Mouse (Mus musculus) kidney, adult 11 months (tissue): ENCODE data around the gene Svs1.

Experiments used
- DNase-seq: peaks from one replicate; pipeline ENCODE4 v3.0.0; 2022

Gene Svs1

DNA sequence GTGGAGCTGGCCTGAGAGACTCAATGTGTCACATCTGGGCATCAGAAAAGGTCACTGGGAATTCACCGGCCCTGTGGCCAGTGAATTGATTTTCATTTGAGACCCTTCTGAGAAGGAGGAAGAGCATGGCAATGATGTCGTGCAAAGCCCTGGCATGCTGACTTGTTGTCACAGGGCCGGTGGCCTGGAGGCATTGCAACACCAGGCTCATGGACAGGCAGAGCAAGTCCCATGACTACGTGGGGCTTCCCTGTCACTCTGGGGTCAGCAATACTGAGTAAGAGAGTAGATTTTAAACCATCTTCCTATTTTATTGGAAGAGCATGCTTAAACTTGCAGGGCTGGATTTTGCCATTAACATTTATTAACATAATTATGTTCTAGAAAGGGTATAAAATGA is 26.4 kb downstream of the Svs1 start:
- no peak for DNase-seq

DNA sequence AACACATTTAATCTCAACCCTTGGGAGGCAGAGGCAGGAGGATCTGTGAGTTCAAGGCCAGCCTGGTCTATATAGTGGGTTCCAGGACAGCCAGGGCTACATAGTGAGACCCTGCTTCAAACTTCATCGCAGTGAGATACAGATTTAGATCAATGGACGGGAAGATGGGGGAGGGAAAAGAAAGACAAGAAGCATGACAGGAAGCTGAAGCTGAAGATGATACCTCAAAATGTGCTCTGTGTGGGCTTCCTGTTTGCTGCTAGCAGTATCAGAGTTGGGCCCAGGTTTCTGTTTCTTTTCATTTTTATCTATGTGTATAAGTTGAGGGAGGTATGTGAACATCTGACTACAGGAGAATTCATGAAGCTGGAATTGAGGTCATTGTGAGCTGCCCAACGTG is 26.8 kb downstream of the Svs1 start:
- DNase-seq: no peak

DNA sequence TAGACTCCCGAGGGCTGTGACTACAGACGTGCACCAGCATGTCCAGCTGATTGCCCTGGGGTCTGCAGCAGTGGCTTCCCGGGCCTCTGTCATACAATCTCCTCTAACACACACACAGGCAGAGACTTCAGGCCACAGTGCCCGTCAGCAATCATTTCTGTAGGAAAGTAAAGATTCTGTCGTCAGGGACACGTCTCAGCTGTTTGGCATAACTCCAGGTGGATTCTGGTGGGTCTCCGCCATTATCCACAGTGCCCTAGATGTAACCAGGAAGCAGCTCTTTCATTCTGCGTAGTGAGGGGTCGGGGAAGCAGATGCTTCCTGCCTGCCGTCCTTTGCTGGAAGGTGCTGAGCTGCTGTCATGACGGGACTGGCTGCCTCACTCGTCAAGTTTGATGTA is 30.5 kb downstream of the Svs1 start:
- DNase-seq: no peak

DNA sequence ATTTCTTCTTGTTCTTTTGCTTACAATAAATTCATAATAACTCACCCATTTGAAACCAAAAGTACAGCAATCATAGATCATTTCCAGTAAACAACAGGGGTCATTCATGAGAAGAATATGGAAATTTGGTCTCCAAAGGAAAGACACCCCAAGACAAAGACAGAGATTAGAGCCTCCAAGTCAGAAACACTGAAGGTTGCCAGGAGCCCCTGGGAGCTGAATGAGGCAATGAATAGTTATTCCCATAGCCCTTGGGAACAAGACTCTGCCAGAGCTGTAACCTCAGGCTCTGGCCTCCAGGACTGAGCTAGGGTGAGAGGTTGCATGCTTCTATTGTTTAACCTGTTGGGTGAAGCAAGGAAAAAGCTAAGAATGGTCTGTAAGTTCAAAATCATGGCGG is 32.7 kb downstream of the Svs1 start:
- DNase-seq: no peak

DNA sequence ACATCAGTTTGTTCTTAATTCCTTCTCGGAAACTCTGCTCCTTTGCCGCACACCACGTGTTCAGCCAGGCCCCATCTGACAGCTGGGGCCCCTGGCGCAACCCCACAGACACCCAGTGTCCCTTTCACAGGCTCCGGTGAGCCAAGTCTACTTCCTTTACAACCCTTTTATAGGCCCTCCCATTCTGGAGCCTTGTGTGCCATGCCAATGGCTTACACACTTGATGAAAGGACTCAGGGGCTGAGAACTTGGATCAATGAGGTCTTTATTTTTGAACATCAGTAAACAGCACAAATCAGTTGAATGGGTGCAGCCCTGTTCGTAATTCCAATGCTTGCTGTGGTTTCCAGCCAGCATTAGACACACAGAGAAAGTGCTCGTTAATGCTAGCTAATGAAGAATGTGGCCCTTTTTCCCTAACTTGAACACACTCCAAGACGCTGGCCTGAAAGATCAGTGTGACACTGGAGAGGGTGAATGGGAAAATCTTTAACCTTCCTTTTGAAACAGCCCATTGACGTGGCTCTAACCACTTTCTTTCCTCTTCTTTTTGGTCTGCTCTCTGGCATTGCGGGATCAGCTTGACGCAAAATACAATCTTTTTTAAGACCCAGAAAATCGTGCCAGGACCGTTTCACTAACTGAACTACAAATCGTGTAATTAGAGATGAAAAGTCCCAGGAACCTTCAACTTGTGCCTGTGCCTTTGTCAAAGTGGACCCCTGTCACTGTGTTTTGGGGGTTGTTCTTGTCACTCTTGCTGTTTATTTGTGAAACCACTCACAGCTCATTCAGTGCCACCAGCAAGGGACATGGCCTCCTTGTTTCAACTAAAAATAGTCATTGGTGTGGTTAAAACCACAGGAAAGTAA is 34.7 kb downstream of the Svs1 start:
- DNase-seq: no peak

DNA sequence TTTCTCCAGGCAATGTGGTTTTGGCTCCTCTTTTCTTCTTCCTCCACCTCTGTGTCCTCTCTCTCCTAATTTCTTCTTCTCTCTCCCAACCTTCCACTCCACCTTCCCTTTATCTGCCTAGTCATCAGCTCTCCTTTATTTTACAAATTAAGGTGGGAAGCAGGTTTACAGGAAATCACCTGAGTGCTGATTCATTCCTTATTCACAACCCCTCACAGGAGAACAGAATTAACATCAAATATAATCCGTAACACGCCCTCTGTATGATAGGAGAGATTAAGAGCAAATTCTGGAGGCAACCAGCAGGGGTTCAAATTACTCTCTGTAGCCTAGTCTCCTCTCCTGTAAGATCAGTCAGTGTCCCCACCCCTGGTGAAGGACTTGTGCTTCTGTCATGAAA is 35.7 kb downstream of the Svs1 start:
- DNase-seq: no peak

DNA sequence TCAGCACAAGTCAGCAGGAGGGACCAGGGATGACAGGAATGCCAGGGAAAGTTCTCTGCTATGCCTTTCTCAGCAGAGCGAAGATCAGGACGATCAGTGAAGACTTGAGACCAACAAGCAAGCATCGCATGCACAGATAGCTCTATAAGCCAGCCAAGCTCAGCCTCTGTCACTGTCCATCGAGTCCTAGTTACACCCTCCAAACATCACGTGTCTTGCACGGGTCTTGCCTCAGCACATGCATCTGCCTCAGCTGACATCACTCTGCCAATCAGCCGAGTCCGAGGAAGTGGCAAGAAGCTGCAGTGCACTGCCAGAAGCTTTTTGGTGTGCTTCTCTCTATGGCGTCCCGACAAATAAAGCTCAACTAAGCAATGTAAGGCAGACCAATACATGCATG is 36.7 kb downstream of the Svs1 start:
- DNase-seq: no peak

DNA sequence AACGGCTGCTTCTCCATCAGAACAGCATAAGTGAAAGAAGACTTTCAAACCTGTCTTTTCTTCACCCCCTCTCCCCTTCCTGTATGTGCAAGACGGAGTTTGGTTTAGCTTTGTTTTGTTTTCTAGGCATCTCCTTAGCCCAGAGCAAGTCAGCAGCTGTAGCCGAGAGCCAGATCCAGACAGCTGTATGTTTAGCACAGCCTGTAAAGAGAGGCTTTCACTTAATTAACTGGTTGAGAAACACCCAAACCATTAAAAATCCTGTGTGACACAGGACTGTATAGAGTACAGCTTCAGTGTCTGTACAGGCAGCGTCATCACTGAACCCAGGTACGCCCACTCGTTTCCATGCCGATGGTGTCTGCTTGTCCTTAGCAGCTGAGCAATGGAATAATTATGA is 38.6 kb downstream of the Svs1 start:
- no peak for DNase-seq

DNA sequence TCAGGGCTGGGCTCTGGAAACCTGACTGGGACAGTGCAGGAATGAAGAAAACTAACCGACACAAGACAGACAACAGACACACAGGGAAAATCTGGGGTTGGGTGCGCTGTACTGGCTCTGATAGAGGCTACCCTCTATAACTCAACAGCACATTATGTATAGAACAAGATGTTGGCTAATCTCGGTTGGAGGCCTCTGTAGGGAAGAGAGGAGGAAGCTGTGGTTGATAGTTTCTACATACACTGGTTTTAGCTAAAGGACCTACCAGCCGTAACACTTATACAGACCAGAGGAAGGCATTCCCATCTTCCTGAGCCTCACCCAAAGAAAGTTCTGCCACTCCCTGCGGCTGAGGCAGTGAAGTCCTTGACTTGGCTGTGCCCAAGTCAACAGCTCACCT is 39.8 kb downstream of the Svs1 start:
- DNase-seq: no peak

DNA sequence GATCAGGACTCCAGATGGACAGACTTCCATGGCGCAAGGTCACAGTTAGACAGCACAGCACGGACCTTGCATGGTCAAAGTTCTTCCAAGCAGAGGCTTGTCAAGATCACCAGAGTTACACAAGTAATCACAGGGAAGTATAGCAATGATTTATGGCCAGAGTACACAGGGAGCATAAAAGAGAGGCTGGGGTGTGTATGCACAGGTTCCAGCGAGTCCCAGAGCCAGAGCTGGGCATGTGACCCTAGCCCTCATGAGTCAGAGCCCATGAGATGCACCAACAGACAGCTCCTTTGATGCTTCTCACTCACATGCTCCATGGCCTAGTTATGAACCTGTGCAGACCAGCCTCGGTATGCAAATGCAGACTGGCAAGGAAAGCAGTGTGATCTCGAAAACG is 41.4 kb downstream of the Svs1 start:
- no peak for DNase-seq

DNA sequence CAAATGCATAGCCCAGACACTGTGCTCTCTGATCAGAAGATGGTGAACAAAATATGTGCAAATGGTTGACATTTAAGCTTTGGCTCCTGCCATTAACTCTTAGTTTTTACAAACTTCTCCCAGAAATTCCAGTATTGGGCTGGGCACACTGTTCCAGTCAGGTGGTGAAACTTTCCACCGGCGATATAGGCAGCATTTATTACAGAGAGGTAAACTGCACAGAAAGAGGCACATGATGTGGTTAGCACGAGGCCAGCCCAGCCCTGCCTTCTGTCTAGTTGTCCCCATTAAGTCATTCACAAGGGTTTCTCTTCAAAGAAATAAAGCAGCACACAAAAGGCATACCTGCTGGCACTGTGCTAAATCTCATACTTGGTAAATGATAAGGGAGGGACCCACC is 42.0 kb downstream of the Svs1 start:
- no peak for DNase-seq

DNA sequence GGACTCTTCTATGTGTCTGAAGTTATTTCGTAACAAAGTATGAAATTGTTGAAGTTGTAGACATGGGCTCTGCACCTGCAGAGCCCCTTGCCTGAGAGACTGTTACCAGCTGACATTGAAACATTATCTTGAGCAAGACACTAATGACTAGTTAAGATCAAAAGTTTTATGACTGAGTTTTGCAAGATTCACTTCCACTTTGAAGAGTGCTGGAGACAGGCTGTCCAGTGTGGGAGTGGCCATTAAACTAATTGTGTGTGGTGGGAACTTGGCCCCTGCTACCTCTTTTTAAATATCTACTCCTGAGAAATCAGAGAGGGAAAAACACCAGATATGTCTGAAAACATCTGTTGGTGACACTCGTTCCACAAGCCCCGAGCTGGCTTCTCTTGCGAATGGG is 44.6 kb downstream of the Svs1 start:
- DNase-seq: no peak

DNA sequence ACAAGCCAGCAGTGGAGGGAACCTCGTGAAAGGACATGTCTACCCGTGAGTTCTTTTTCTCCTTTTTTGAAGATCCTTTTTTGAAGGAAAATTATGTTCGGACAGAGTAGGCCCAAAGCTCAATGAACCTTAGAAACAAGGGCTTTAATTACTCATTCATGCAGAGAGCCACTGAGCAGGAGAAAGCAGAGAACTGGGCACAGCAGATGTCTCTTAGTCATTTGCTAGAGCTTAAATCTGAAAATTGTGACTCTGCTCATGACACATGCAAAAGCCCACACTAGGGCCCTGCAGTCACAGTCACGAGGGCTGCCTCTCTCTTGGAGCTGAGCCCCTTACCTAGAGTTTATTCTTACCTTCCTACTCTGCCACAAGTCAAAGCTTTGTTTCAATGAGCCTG is 46.1 kb downstream of the Svs1 start:
- no peak for DNase-seq

DNA sequence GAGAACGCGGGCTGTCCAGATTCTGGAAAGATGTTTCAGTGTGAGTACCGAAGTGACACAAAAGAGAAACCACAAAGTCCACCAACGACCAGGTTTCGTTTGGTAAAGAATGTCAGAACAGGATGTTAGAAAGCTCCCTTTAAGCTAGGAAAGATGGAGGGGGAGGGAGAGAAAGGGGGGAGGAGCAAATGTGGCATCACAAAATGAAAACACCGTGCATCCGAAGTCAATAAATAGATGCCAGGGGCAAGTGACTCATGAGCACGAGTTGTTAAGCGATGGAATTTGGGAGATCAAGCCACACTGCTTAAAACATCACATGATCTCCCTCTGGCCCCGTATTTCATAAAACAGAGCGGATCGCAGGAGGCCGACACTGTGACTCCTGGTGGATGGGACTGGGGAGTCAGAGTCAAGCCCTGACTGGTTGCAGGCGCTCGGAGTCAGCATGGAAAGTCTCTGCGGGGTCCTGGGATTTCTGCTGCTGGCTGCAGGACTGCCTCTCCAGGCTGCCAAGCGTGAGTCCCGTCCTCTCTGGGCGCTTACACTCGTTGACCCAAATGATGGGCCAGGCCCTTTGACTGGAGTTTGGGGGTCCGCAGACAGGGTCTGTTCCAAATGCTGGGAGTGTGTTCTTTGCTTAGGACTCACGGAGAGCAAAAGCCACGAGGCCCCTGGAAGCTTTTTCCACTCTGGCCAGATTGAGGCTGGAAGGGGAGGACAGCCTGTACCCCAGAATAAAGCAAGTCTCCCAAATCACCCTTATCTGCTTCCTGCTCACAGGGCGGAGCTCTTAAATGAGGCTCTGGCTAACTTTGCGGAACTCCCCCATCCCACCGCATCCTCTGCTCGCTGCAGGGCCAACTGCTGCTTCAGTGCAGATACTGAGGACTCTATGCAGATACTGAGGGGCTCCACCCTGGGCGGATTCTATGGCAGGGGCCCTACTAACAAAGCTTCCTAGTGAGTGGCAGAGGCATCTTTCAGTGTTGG is 49.9 kb downstream of the Svs1 start, which contains the start of gene Gpnmb:
Gene Gpnmb, plus strand, starts transcription at position 272 of the 993 bp plus-strand sequence.
- DNase-seq: no peak

DNA sequence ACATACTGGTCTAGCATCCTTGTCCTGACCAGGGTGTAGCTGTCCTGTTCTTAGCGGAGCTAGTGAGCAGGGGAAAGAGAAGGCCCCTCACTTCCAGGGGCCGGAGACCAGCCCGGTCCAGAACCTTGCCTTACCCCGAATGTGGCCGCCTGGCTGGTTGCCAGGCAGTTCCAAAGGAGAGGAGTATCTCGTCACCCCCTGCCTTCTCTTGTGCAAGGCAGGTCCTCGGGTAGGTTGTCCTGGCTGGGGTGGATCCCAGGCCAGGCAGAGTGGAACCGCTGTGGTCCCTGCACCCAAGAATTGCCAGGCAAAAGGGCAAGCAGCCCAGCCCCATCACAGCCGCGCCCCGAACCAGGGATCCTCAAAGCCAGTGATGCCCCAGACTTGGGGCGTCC is 50.6 kb downstream of the Svs1 start:
- DNase-seq: no peak

DNA sequence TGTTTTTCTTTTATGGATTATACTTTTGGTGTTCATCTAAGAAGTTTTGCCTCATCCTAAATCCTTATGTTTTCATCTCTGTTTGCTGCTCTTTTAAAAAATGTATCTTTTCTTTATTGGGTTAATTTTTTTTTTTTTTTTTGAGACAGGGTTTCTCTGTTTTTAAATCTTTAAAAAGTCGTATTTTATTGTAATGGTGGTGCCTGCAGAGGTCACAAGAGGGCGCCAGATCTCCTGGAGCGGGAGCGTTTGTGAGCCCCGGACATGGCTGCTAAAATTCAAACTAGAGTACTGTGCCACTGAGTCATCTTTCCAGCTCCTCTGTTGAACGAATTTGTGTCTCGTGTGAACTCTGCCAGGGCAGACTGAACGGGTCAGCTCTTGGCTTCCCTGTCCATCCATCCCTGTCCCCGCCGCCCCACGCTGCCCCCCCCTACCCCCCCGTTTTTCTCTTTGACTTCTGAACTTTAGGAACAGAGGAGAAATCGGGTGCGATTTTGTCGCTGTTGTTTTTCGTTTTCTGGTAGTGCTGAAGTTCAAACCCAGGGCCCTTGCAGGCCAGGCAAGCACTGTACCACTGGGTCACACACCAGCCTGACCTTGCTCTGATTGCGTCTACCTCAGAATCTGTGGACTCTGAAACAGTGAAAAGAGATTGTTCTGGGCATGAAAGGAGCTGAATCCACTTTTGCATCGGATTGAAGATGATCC is 53.0 kb downstream of the Svs1 start:
- DNase-seq: peak; percentile 12
